Mouse (Mus musculus) lung, adult 2 months (tissue): ENCODE measurements around the gene Olfr190.

Experiments used
- CTCF ChIP-seq: fragments of 200-500 bp; IDR thresholded peaks from 2 replicates; pipeline ENCODE4 v1.5.1; 2011; ENCODE audit warnings: mild to moderate bottlenecking, low read length, control low read depth; ENCODE audit not compliant: insufficient read depth
- POLR2A ChIP-seq: fragments of 200-500 bp; IDR thresholded peaks from 2 replicates; pipeline ENCODE4 v1.6.1; 2011; ENCODE audit warnings: low read depth, mild to moderate bottlenecking, control low read depth, low read length, borderline replicate concordance; ENCODE audit errors: extremely low read depth

DNA sequence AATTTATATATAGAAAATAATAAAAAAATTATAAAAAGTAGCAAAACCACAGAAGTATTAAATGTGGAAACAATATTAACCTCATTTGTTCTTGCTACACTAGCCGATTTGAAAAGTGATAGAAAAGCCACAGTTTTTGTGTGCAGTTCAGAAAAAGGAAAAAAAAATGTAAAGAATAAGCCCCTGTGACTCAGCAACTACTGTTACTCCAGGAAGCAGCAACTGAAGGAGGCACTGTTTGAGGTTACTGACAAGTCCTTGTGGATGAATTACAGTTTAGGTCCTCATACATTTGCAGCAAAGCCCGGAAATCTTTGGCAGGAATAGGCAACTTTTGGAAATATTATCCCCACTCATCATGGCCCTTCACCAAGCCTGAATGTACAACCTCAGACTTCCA, 27.5 kb upstream of the Olfr190 start:
- TF ChIP-seq CTCF (no peak), POLR2A (no peak)
